Mouse (Mus musculus) embryonic facial prominence, embryonic 15.5 days (tissue): ENCODE measurements around the gene Klf9. TPM values are rescaled to one million over a fixed set of nuclear protein-coding genes. Genes with fewer than 3 reads are reported as not detected.

Experiments
- ATAC-seq: fragments of 200-750 bp; cut with Nextera tagmentation; 2 replicates; pipeline ENCODE4 v1.8.0; 2017; ENCODE audit warnings: low read depth, moderate TSS enrichment; ENCODE audit not compliant: insufficient number of reproducible peaks, low FRiP score, low TSS enrichment
- H3K27ac ChIP-seq: fragments of 300-500 bp; sonication (generic); replicated peaks from 2 replicates; pipeline ENCODE4 v1.5.1; 2015; ENCODE audit warnings: mild to moderate bottlenecking, inconsistent platforms
- H3K27me3 ChIP-seq: fragments of 300-500 bp; sonication (generic); 2 replicates; pipeline ENCODE4 v1.6.1; 2015; ENCODE audit warnings: inconsistent platforms
- H3K36me3 ChIP-seq: fragments of 300-500 bp; sonication (generic); 2 replicates; pipeline ENCODE4 v1.6.1; 2015; ENCODE audit warnings: mild to moderate bottlenecking, inconsistent platforms
- H3K4me1 ChIP-seq: fragments of 300-500 bp; sonication (generic); 2 replicates; pipeline ENCODE4 v1.6.1; 2015; ENCODE audit warnings: inconsistent platforms
- H3K4me2 ChIP-seq: fragments of 300-500 bp; sonication (generic); replicated peaks from 2 replicates; pipeline ENCODE4 v1.6.1; 2015; ENCODE audit warnings: mild to moderate bottlenecking, inconsistent platforms
- H3K4me3 ChIP-seq: fragments of 300-500 bp; sonication (generic); replicated peaks from 2 replicates; pipeline ENCODE4 v1.5.1; 2015; ENCODE audit warnings: mild to moderate bottlenecking, inconsistent platforms
- H3K9ac ChIP-seq: fragments of 300-500 bp; sonication (generic); 2 replicates; pipeline ENCODE4 v1.6.1; 2015; ENCODE audit warnings: inconsistent platforms
- H3K9me3 ChIP-seq: fragments of 300-500 bp; sonication (generic); replicated peaks from 2 replicates; pipeline ENCODE4 v1.6.1; 2016; ENCODE audit warnings: inconsistent platforms
- WGBS: fragments of 180-500 bp; shearing (Covaris S2); methylation state at CpG from one replicate; pipeline ENCODE4 v1.1.7; 2015; 5-methylcytosine and 5-hydroxymethylcytosine counted together
- polyA plus RNA-seq: library from polyadenylated mRNA; unstranded; fragments of >200 nt; fragmentation: Nextera tagmentation; extraction: Ambion mirVana; gene quantifications from 2 replicates; pipeline ENCODE4 v1.2.1, GENCODE M21; 2015

Gene Klf9
- polyA plus RNA-seq: 6.9 and 7.5 TPM in 2 replicates

DNA sequence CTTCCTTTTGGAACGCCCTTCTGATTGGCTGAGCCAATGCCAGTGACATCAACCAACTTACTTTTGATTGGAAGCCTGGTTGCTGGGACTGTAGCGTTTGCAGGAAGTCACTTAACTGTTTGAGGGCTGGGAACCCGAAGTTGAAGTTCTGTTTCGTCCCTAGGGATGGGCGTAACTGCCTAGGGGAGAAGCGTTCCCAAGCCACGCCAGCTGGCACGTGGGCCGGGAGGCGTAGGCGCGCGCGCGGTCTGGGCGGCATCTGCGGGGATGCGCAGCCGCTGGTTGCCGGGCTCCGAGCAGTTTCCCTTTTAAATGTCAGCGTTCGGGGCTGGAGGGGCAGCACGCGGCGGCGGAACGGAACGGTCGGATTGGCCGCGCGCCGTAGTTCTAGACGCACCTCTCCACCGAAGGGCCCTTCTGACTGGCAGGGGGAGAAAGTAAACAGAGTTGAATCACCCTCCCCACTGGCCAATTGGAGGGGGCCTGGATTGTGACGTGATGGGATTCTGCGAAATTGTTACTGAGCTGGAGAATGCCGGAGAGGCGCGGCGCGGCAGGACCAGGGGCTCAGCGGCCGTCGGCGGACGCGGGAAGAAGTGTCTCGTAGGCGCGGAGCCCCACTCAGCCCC lies at the start of gene Klf9:
Gene Klf9 (plus strand): TSS at position 538 of the 629 bp plus-strand sequence.
- no peaks in the 10 kb centered on the region for H3K9me3 ChIP-seq
- H3K4me1 ChIP-seq: peaks cover 36% of the 10 kb centered on the region
- peak; percentile 95 for ATAC-seq
- H3K4me3 ChIP-seq: peak within 1 kb of the TSS; percentile 62
- H3K36me3 ChIP-seq: no peaks in the 10 kb centered on the region
- peaks cover 24% of the 10 kb centered on the region for H3K27me3 ChIP-seq
- peak within 1 kb of the TSS; percentile 94 for H3K4me2 ChIP-seq
- WGBS: under 1% methylated on average over 52 of the region's 52 CpGs
- H3K27ac ChIP-seq: peak within 1 kb of the TSS; percentile 94
- peak within 1 kb of the TSS; percentile 53 for H3K9ac ChIP-seq

- Histone ChIP-seq H3K27me3 (no peaks in the 10 kb centered on the region), H3K4me2 (no peak overlapping the region), H3K27ac (no peak overlapping the region), H3K4me3 (no peak overlapping the region), H3K4me1 (no peaks in the 10 kb centered on the region), H3K36me3 (no peaks in the 10 kb centered on the region), H3K9me3 (no peaks in the 10 kb centered on the region), H3K9ac (no peak overlapping the region)
- WGBS: 80% methylated on average over 4 of the region's 4 CpGs
- ATAC-seq: no peak
These were observed 49.4 kb upstream of the Klf9 start for GRCm38 (mm10) chr19:23091586-23091985.

- no peak overlapping the region for H3K4me2 ChIP-seq
- no peak for ATAC-seq
- no peak overlapping the region for H3K27ac ChIP-seq
- 81% methylated on average over 5 of the region's 5 CpGs for WGBS
- H3K9me3 ChIP-seq: no peaks in the 10 kb centered on the region
- no peaks in the 10 kb centered on the region for H3K4me1 ChIP-seq
- H3K27me3 ChIP-seq: no peaks in the 10 kb centered on the region
- H3K36me3 ChIP-seq: no peaks in the 10 kb centered on the region
- H3K9ac ChIP-seq: no peak overlapping the region
- no peak overlapping the region for H3K4me3 ChIP-seq
These were observed 47.5 kb upstream of the Klf9 start for GRCm38 (mm10) chr19:23093548-23093947.

- WGBS: 52% methylated on average over 3 of the region's 3 CpGs
- H3K4me3 ChIP-seq: no peak overlapping the region
- no peak overlapping the region for H3K4me2 ChIP-seq
- H3K9me3 ChIP-seq: no peaks in the 10 kb centered on the region
- H3K9ac ChIP-seq: no peak overlapping the region
- no peak for ATAC-seq
- H3K4me1 ChIP-seq: no peaks in the 10 kb centered on the region
- no peaks in the 10 kb centered on the region for H3K27me3 ChIP-seq
- H3K36me3 ChIP-seq: no peaks in the 10 kb centered on the region
- H3K27ac ChIP-seq: no peak overlapping the region
These were observed 46.1 kb upstream of the Klf9 start for GRCm38 (mm10) chr19:23094906-23095305.

GRCm38 (mm10) chr19:23106859-23107258 lies 34.2 kb upstream of the Klf9 start:
- no peak overlapping the region for H3K27ac ChIP-seq
- no peaks in the 10 kb centered on the region for H3K36me3 ChIP-seq
- H3K27me3 ChIP-seq: no peaks in the 10 kb centered on the region
- H3K9ac ChIP-seq: no peak overlapping the region
- no peak for ATAC-seq
- 61% methylated on average over 5 of the region's 5 CpGs for WGBS
- no peak overlapping the region for H3K4me2 ChIP-seq
- H3K9me3 ChIP-seq: no peaks in the 10 kb centered on the region
- H3K4me3 ChIP-seq: no peak overlapping the region
- no peaks in the 10 kb centered on the region for H3K4me1 ChIP-seq

- WGBS: 26% methylated on average over 2 of the region's 2 CpGs
- no peak overlapping the region for H3K9ac ChIP-seq
- peak overlapping the region; percentile 31 for H3K27ac ChIP-seq
- H3K4me3 ChIP-seq: no peak overlapping the region
- H3K27me3 ChIP-seq: no peaks in the 10 kb centered on the region
- H3K9me3 ChIP-seq: no peaks in the 10 kb centered on the region
- no peaks in the 10 kb centered on the region for H3K4me1 ChIP-seq
- no peak for ATAC-seq
- no peak overlapping the region for H3K4me2 ChIP-seq
- H3K36me3 ChIP-seq: no peaks in the 10 kb centered on the region
These were observed 33.7 kb upstream of the Klf9 start for GRCm38 (mm10) chr19:23107335-23107734.

GRCm38 (mm10) chr19:23121875-23122274 lies 19.2 kb upstream of the Klf9 start:
- 31% methylated on average over 10 of the region's 10 CpGs for WGBS
- Histone ChIP-seq H3K4me2 (no peak overlapping the region), H3K9ac (no peak overlapping the region), H3K27ac (no peak overlapping the region), H3K36me3 (no peaks in the 10 kb centered on the region), H3K27me3 (no peaks in the 10 kb centered on the region), H3K4me1 (no peaks in the 10 kb centered on the region), H3K4me3 (no peak overlapping the region), H3K9me3 (no peaks in the 10 kb centered on the region)
- no peak for ATAC-seq

DNA sequence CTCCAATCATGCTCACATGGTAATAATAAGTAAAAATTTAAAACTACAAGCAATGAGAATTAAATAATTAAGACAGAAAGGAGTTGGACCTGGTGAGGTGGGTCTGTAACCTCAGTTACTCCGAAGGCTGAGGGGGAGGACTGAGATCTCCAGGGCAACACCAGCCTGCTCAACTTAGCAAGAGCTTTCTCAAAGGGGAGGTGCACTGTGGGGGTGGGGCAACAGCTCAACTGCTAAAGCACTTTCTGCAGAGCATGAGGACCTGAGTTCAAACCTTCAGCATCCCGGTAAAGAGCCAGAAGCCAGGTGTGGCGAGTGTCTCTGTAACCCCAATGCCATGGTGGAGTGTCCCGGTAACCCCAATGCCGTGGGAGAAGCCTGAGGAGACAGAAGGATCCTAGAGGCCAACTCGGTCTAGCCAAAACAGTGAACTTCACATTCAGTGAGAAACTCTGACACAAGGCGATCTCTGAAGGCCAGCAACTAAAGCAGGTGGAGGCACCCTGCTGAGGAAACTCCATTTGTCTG lies 16.9 kb upstream of the Klf9 start:
- no peak overlapping the region for H3K9ac ChIP-seq
- H3K9me3 ChIP-seq: no peaks in the 10 kb centered on the region
- H3K27me3 ChIP-seq: no peaks in the 10 kb centered on the region
- no peak for ATAC-seq
- WGBS: 76% methylated on average over 7 of the region's 7 CpGs
- H3K4me2 ChIP-seq: no peak overlapping the region
- H3K36me3 ChIP-seq: no peaks in the 10 kb centered on the region
- no peak overlapping the region for H3K4me3 ChIP-seq
- H3K27ac ChIP-seq: no peak overlapping the region
- H3K4me1 ChIP-seq: no peaks in the 10 kb centered on the region

GRCm38 (mm10) chr19:23125227-23126150 lies 15.5 kb upstream of the Klf9 start:
- no peak overlapping the region for H3K4me3 ChIP-seq
- no peaks in the 10 kb centered on the region for H3K9me3 ChIP-seq
- H3K27me3 ChIP-seq: no peaks in the 10 kb centered on the region
- no peak overlapping the region for H3K27ac ChIP-seq
- H3K4me2 ChIP-seq: no peak overlapping the region
- H3K4me1 ChIP-seq: no peaks in the 10 kb centered on the region
- no peaks in the 10 kb centered on the region for H3K36me3 ChIP-seq
- no peak overlapping the region for H3K9ac ChIP-seq
- no peak for ATAC-seq
- WGBS: 68% methylated on average over 9 of the region's 9 CpGs

- peaks cover 9% of the 10 kb centered on the region for H3K27me3 ChIP-seq
- no peak for ATAC-seq
- 92% methylated on average over 2 of the region's 2 CpGs for whole genome bisulfite sequencing
These were observed 11.1 kb upstream of the Klf9 start for GRCm38 (mm10) chr19:23129908-23130307.

DNA sequence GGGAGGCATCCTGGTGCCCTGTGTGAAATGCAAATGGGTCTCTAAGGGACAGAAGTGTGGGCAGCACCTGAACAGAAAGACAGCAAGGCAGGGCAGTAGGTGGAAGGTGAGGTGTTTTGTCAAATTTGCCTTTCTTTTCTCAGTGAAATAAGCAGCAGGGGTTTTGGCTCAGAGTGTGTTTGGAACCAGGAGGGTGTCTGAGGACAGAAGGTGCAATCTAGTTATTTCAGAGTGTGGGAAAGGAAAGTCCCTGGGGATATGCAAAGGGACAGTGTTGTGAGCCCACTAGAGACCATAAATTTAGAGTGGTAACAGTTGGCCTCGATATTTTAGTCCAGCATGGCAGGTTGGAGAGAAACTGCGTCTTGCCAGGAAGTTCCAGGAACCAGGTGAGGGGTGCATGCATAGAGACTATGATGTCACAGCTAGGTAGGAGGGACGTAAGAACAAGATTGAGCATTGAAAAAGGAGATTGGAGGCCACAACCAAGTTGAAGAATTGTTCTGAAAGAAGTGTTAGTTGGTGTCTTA lies 8.9 kb upstream of the Klf9 start:
- no peaks in the 10 kb centered on the region for H3K9me3 ChIP-seq
- no peak overlapping the region for H3K4me2 ChIP-seq
- no peak overlapping the region for H3K27ac ChIP-seq
- peaks cover 39% of the 10 kb centered on the region for H3K4me1 ChIP-seq
- WGBS: 67% methylated on average over 3 of the region's 3 CpGs
- ATAC-seq: no peak
- H3K27me3 ChIP-seq: peaks cover 22% of the 10 kb centered on the region
- H3K36me3 ChIP-seq: no peaks in the 10 kb centered on the region
- no peak overlapping the region for H3K9ac ChIP-seq
- no peak overlapping the region for H3K4me3 ChIP-seq

More at GRCm38 (mm10) chr19:23129908-23130307, 11.1 kb upstream of the Klf9 start:
- Histone ChIP-seq H3K9ac (no peak overlapping the region), H3K4me2 (no peak overlapping the region), H3K27ac (no peak overlapping the region), H3K9me3 (no peaks in the 10 kb centered on the region), H3K4me1 (peaks cover 20% of the 10 kb centered on the region), H3K4me3 (no peak overlapping the region), H3K36me3 (no peaks in the 10 kb centered on the region)
